Mouse (Mus musculus) adrenal gland, postnatal 14 days (tissue): ENCODE data around the gene Fbn1. TPM values are rescaled to one million over a fixed set of nuclear protein-coding genes. Genes with fewer than 3 reads are reported as not detected.
A peak's percentile ranks its signal among the peaks of the same experiment; 100 is the strongest.

Source experiments
- DNase-seq: peaks from one replicate; pipeline ENCODE4 v3.0.0; 2021; ENCODE audit warnings: mixed read lengths
- total RNA-seq: library from RNA; stranded (reverse); gene quantifications from 2 replicates; pipeline ENCODE4 v1.2.3, GENCODE M21; 2021

Fbn1 gene
- total RNA-seq, 1 experiment from 2014 or later, result 88.2 TPM

GRCm38 (mm10) chr2:125454781-125455180 is 53.0 kb downstream of the Fbn1 start:
- DNase-seq, result peak; percentile 73

DNA sequence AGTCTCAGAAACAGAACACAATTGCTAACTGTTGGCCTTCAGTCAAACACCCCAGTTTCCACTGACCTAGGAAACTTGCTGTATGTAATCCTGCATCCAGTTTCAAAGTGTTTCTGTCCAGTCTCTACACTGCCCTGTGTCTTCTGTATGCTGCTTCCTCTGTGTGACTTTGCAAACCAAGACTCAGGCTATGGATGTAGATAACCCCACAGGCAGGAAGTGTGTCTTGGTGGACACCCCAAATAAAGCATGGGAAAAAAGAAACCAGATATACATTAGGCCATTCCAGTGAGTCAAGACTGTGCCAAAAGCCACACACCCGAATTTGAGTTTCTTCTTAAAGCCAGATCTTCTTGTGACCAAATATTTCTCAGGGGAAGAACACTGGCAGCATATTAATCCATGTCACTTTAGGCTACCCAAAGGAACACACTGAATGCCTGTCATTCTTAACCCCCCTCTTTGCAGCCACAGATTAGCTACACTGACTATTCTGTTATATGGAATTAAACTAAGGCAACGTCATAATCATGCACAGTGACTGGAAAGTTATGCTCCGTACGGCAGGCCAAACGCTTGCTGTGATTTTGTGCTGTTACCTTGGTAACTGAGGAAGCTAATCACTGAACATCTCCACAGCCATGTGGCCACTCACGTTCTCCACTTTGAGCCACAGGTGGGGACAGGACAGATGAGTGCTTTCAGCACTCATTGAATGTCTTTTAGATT is 55.3 kb downstream of the Fbn1 start:
- no peak for DNase-seq

GRCm38 (mm10) chr2:125449361-125449760 is 58.4 kb downstream of the Fbn1 start:
- no peak for DNase-seq

DNA sequence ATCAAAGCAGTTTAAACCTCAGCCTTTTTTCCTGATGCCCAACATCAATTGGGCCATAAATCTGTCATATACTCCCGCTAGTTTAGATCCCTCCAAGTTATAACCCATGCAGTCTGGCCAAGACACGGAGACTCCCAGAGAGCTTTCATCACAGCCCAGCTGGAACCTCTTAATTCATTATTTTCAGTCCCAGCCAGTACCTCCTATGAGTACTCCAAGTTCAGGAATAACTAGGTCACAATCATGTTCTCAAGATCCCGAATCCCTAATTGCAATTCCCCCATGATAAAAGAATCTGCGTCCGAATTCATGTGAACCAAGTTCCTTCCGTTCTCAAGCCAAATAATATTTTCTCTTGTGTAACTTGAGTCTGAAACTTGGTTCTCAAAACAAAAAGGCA is 58.9 kb downstream of the Fbn1 start:
- no peak for DNase-seq

GRCm38 (mm10) chr2:125447274-125447898 is 60.4 kb downstream of the Fbn1 start:
- no peak for DNase-seq

DNA sequence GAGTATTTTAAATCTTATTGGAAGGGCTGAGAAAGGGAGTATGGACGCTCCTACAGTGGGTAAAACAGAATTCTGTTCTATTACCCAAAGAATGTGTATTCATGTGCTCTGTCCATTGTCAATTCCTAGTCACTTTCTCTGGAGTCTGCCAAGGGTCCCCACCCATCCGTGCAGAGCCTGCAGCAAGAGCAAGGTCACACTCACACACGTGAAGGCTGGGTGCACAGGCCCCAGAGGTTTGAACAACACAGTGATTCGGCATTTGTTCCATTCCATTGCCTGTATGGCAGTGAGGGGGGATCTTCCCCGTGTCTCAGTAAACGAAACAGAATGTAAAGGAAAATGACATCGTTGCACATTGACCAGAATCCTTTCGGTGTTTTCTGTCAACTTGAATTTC is 69.4 kb downstream of the Fbn1 start:
- DNase-seq, result no peak

- no peak for DNase-seq
These were observed 71.6 kb downstream of the Fbn1 start for GRCm38 (mm10) chr2:125436240-125436639.

DNA sequence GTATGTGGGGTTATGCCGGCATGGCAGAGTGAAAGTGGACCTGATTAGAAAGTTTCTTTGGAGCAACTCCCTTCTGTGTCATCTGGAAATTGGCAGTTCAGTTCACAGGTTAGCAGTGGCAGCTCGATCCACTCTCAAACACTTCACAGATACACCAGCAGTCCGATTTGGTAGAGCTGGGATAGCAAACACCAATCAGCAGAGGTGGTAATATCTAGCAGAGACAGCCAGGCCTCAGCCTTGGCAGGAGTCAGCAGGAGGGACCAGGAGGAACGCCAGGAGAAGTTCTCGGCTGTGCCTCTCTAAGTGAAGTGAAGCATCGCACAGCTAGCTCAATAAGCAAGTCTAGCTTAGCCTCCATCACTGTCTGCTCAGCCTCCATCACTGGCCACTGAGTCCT is 74.3 kb downstream of the Fbn1 start:
- no peak for DNase-seq

GRCm38 (mm10) chr2:125431491-125431890 is 76.3 kb downstream of the Fbn1 start:
- no peak for DNase-seq

DNA sequence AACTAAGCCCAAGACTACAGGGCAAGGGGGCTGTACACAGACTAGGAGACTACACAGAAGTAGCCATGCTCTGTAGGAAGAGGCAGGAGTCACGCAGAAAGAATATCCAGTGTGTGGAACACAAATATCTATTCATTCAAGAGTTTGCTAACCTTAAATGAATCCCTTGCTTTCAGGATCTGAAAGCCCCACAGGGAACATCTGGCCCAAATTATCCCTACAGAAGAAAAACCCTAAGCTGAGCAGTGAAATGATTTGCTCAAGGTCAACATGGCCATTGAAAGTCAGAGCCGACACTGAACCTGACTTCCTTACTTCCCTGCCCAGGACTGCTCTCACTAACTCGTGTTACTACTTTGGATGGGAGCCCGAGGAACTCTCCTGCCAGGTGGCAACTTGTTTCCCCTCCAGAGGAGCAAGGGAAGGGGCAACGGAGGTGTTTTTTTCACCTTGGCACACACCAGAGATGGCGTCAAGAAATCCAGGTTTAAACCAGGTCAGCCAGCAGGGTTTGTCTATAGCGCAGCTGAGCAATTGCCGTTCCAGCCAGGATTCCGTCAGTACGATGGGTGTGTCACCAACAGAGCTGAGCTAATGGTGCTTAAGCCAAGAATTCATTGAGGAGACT is 78.9 kb downstream of the Fbn1 start:
- DNase-seq, result peak; percentile 11

DNA sequence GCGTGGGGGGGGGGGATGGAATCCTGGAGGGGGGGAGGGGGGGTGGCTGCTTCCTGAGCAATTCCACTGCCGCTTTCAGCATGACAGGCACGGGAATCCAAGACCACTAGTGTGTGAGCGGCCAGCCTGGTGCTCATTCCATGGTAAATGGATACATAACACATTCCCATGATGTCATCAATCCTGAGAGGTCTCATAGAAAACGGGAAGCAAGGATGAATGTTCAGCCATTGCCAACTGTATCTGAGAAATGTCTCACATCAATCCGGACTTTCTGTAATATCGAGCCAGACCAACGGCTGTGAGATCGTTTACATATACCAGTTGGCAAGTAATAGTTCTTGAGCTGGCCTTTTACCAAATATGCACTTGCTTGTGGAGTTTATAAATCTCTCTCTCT is 87.2 kb downstream of the Fbn1 start:
- no peak for DNase-seq

DNA sequence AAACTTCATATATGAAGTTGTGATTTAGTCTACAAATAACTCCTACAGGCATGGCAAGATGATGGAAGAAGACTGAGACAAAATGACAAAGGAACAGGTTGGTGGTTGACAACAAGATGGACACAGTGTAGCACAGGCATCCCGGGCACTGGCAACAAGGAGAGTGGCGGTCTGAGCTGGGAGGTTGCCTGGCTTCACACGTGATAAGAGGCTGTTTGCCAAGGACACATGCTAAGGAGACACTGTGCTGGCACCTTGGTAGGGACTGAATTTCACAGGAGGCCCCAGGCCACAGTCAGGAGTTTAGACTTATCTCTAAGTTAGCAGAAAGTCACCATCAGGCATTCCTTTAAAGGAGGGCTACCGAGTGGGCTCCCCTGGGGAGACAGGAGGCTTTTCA is 88.1 kb downstream of the Fbn1 start:
- DNase-seq, result peak; percentile 56

DNA sequence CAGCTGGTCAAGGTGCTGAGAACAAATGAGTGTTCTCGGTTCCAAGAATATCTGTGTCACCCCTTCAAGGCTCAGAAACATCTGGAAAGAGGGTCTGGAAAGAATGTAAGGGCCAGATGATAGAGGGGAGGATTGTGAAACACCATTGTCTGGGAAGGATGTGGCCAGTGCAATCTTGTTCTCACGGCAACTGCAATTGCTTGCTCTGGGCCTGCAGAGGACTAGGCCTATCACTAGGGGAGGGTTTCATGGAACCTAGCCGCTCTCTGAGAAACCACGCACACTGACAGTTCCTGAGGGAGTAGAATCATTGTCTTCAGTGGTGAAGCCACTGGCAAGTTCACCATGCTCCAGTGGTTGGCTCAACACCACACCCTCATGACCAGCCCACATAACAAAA is 89.2 kb downstream of the Fbn1 start:
- DNase-seq, result no peak

- no peak for DNase-seq
These were observed 91.1 kb downstream of the Fbn1 start for GRCm38 (mm10) chr2:125416541-125417245.

DNA sequence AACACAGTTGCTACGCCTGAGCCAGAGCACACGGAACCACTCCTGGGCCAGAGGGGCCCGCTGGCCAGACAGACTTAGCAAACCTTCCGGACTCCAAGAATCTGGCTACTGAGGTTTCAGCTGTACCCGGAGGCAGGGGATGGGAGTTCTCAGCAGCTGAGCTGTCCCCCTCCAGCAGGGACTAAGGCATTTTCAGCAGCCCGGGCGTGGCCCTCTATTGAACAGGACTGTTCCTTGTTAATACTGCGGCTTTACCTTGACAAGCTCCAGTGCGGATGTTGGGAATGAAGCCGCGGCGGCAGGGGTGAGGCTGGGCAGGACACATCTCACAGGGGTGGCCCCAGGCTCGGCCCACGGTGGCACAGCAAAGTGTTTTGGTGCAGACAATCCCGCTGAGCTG is 95.4 kb downstream of the Fbn1 start:
- peak; percentile 7 for DNase-seq

DNA sequence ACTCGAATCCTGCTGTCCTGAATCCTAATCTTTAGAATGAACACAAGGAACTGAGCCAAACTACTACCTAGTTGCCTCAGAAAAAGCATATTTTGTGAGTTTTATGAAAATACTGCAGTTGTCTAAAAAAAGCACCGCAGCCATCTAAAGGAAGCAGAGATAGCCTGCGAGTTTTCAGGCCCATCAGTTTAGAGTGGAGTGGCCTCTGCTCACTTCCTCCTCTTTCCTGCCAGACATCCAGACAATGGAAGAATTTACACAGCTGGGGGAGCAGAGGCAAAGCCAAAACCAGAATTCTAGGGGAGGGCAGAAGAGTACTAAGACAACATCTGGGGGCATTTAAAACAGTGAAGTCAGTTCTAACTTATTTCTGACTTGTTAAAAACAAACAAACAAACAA is 96.0 kb downstream of the Fbn1 start:
- no peak for DNase-seq

GRCm38 (mm10) chr2:125404509-125405105 is 103.2 kb downstream of the Fbn1 start:
- DNase-seq, result no peak

- DNase-seq, result no peak
These were observed 105.5 kb downstream of the Fbn1 start for GRCm38 (mm10) chr2:125402276-125402675.

GRCm38 (mm10) chr2:125400121-125400520 is 107.7 kb downstream of the Fbn1 start:
- DNase-seq, result no peak

DNA sequence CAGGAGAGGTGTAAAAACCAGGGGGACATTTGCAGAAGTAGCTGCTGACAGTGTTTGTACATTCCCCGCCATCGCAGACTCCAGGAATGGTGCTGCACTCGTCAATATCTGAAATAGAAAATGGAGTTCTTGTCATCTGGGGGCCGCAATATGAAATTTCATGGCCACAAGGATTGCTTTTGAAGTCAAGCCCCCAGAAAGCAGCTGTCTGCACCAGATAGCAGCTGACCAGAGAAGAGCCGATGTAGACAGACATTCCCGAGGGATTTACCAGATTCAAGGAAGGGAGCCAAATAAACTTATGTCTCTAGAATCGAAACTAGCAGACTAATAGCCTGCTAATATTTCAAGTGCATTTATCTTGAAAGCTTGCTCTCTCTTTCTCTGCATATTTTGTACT is 110.0 kb downstream of the Fbn1 start:
- no peak for DNase-seq

GRCm38 (mm10) chr2:125394428-125395101 is 113.2 kb downstream of the Fbn1 start:
- DNase-seq, result no peak

DNA sequence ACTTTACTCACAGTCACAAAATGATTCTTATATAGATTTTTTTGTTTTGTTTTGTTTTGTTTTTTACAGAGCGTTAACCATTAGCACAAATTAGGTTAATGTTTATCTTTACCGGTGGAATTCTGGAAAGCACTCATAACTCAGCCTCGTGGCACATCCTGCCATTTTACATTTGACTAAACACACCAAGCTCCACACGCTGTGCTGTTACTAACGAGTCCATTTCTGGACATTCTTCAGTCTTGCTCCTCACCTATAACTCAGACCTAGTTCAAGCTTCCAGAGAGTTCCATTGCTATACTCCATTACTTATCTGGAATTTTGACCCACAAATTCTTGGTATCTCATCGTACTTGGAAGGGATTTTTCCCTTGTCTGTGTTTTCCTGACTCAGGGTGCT is 116.2 kb downstream of the Fbn1 start:
- no peak for DNase-seq
